Mouse (Mus musculus): Measurements from ENCODE around the gene Sf3b1. TPM values are rescaled to one million over a fixed set of nuclear protein-coding genes. Genes with fewer than 3 reads are reported as not detected.
"Not testable (repeated sequence)": the region's sequence is repeated elsewhere in the genome, so short reads cannot be mapped to it uniquely, and the experiment has no call there.

The Sf3b1 gene
- polyA plus RNA-seq, 1 experiment from 2014 or later, result 251 TPM

- no peaks in the 10 kb centered on the region for H3K4me1 ChIP-seq (ENCODE audit: control insufficient read depth, insufficient read depth, low read depth, low read length)
- no peak for ATAC-seq
- H3K4me3 ChIP-seq (ENCODE audit: low read length), result no peak overlapping the region
- 97% methylated on average over 3 of the region's 3 CpGs for WGBS
- no peak overlapping the region for H3K9ac ChIP-seq (ENCODE audit: low read depth, low read length)
- H3K36me3 ChIP-seq (ENCODE audit: control insufficient read depth, insufficient read depth, low read length), result no peaks in the 10 kb centered on the region
- 0 out of 2 replicates have a peak, but pooled peaks cover 3% of the 10 kb centered on the region for H3K9me3 ChIP-seq (ENCODE audit: control insufficient read depth, low read length)
- no peak overlapping the region for H3K27ac ChIP-seq (ENCODE audit: low read depth, low read length)
- H3K4me2 ChIP-seq (ENCODE audit: low read length), result no peak overlapping the region
- H3K27me3 ChIP-seq (replicated peaks; ENCODE audit: control insufficient read depth, insufficient read depth, low read length), result no peaks in the 10 kb centered on the region
Measured at GRCm38 (mm10) chr1:54966858-54967257, 60.4 kb downstream of the Sf3b1 start.

- Histone ChIP-seq H3K9ac (ENCODE audit: low read depth, low read length) (no peak overlapping the region), H3K27me3 (replicated peaks; ENCODE audit: control insufficient read depth, insufficient read depth, low read length) (no peaks in the 10 kb centered on the region), H3K9me3 (ENCODE audit: control insufficient read depth, low read length) (0 out of 2 replicates have a peak, but pooled peaks cover 3% of the 10 kb centered on the region), H3K27ac (ENCODE audit: low read depth, low read length) (no peak overlapping the region), H3K36me3 (ENCODE audit: control insufficient read depth, insufficient read depth, low read length) (no peaks in the 10 kb centered on the region), H3K4me3 (ENCODE audit: low read length) (no peak overlapping the region), H3K4me2 (ENCODE audit: low read length) (no peak overlapping the region), H3K4me1 (ENCODE audit: control insufficient read depth, insufficient read depth, low read depth, low read length) (no peaks in the 10 kb centered on the region)
- ATAC-seq, result no peak
- 68% methylated on average over 11 of the region's 11 CpGs for WGBS
Measured at GRCm38 (mm10) chr1:54965159-54965995, 61.9 kb downstream of the Sf3b1 start.

GRCm38 (mm10) chr1:54961724-54962123, 65.6 kb downstream of the Sf3b1 start:
- no peak overlapping the region for H3K4me3 ChIP-seq (ENCODE audit: low read length)
- no peaks in the 10 kb centered on the region for H3K36me3 ChIP-seq (ENCODE audit: control insufficient read depth, insufficient read depth, low read length)
- WGBS, result 89% methylated on average over 9 of the region's 9 CpGs
- no peak overlapping the region for H3K4me2 ChIP-seq (ENCODE audit: low read length)
- no peaks in the 10 kb centered on the region for H3K4me1 ChIP-seq (ENCODE audit: control insufficient read depth, insufficient read depth, low read depth, low read length)
- no peak overlapping the region for H3K9ac ChIP-seq (ENCODE audit: low read depth, low read length)
- H3K27ac ChIP-seq (ENCODE audit: low read depth, low read length), result no peak overlapping the region
- H3K9me3 ChIP-seq (ENCODE audit: control insufficient read depth, low read length), result no peaks in the 10 kb centered on the region
- ATAC-seq, result no peak
- H3K27me3 ChIP-seq (replicated peaks; ENCODE audit: control insufficient read depth, insufficient read depth, low read length), result no peaks in the 10 kb centered on the region

GRCm38 (mm10) chr1:54960613-54961165, 66.6 kb downstream of the Sf3b1 start:
- 81% methylated on average over 9 of the region's 9 CpGs for WGBS
- Histone ChIP-seq H3K4me3 (ENCODE audit: low read length) (no peak overlapping the region), H3K27ac (ENCODE audit: low read depth, low read length) (no peak overlapping the region), H3K36me3 (ENCODE audit: control insufficient read depth, insufficient read depth, low read length) (no peaks in the 10 kb centered on the region), H3K4me2 (ENCODE audit: low read length) (no peak overlapping the region), H3K9ac (ENCODE audit: low read depth, low read length) (no peak overlapping the region), H3K4me1 (ENCODE audit: control insufficient read depth, insufficient read depth, low read depth, low read length) (no peaks in the 10 kb centered on the region), H3K9me3 (ENCODE audit: control insufficient read depth, low read length) (no peaks in the 10 kb centered on the region), H3K27me3 (replicated peaks; ENCODE audit: control insufficient read depth, insufficient read depth, low read length) (no peaks in the 10 kb centered on the region)
- ATAC-seq, result no peak

GRCm38 (mm10) chr1:54958525-54958924, 68.8 kb downstream of the Sf3b1 start:
- H3K9me3 ChIP-seq (ENCODE audit: control insufficient read depth, low read length), result no peaks in the 10 kb centered on the region
- no peak overlapping the region for H3K27ac ChIP-seq (ENCODE audit: low read depth, low read length)
- 73% methylated on average over 3 of the region's 3 CpGs for WGBS
- ATAC-seq, result no peak
- no peak overlapping the region for H3K4me2 ChIP-seq (ENCODE audit: low read length)
- no peak overlapping the region for H3K9ac ChIP-seq (ENCODE audit: low read depth, low read length)
- H3K27me3 ChIP-seq (replicated peaks; ENCODE audit: control insufficient read depth, insufficient read depth, low read length), result no peaks in the 10 kb centered on the region
- no peaks in the 10 kb centered on the region for H3K36me3 ChIP-seq (ENCODE audit: control insufficient read depth, insufficient read depth, low read length)
- H3K4me3 ChIP-seq (ENCODE audit: low read length), result no peak overlapping the region
- no peaks in the 10 kb centered on the region for H3K4me1 ChIP-seq (ENCODE audit: control insufficient read depth, insufficient read depth, low read depth, low read length)

- ATAC-seq; H3K4me2 ChIP-seq (ENCODE audit: low read length); H3K27me3 ChIP-seq (replicated peaks; ENCODE audit: control insufficient read depth, insufficient read depth, low read length); H3K4me3 ChIP-seq (ENCODE audit: low read length); H3K36me3 ChIP-seq (ENCODE audit: control insufficient read depth, insufficient read depth, low read length); H3K9me3 ChIP-seq (ENCODE audit: control insufficient read depth, low read length); H3K27ac ChIP-seq (ENCODE audit: low read depth, low read length); H3K4me1 ChIP-seq (ENCODE audit: control insufficient read depth, insufficient read depth, low read depth, low read length); H3K9ac ChIP-seq (ENCODE audit: low read depth, low read length): not testable (repeated sequence)
- WGBS, result 94% methylated on average over 9 of the region's 14 CpGs
Measured at GRCm38 (mm10) chr1:54956995-54957394, 70.3 kb downstream of the Sf3b1 start.

- Histone ChIP-seq H3K36me3 (ENCODE audit: control insufficient read depth, insufficient read depth, low read length) (no peaks in the 10 kb centered on the region), H3K4me3 (ENCODE audit: low read length) (no peak overlapping the region), H3K27me3 (replicated peaks; ENCODE audit: control insufficient read depth, insufficient read depth, low read length) (no peaks in the 10 kb centered on the region), H3K4me1 (ENCODE audit: control insufficient read depth, insufficient read depth, low read depth, low read length) (no peaks in the 10 kb centered on the region), H3K27ac (ENCODE audit: low read depth, low read length) (no peak overlapping the region), H3K9me3 (ENCODE audit: control insufficient read depth, low read length) (no peaks in the 10 kb centered on the region), H3K4me2 (ENCODE audit: low read length) (no peak overlapping the region), H3K9ac (ENCODE audit: low read depth, low read length) (no peak overlapping the region)
- 93% methylated on average over 4 of the region's 4 CpGs for WGBS
- no peak for ATAC-seq
Measured at GRCm38 (mm10) chr1:54954856-54955255, 72.4 kb downstream of the Sf3b1 start.

GRCm38 (mm10) chr1:54944648-54945047, 82.6 kb downstream of the Sf3b1 start:
- Histone ChIP-seq H3K27me3 (replicated peaks; ENCODE audit: control insufficient read depth, insufficient read depth, low read length) (no peaks in the 10 kb centered on the region), H3K9ac (ENCODE audit: low read depth, low read length) (no peak overlapping the region), H3K4me1 (ENCODE audit: control insufficient read depth, insufficient read depth, low read depth, low read length) (no peaks in the 10 kb centered on the region), H3K27ac (ENCODE audit: low read depth, low read length) (no peak overlapping the region), H3K9me3 (ENCODE audit: control insufficient read depth, low read length) (no peaks in the 10 kb centered on the region), H3K36me3 (ENCODE audit: control insufficient read depth, insufficient read depth, low read length) (no peaks in the 10 kb centered on the region), H3K4me2 (ENCODE audit: low read length) (no peak overlapping the region), H3K4me3 (ENCODE audit: low read length) (no peak overlapping the region)
- ATAC-seq, result no peak
- 84% methylated on average over 3 of the region's 3 CpGs for WGBS

- Histone ChIP-seq H3K36me3 (ENCODE audit: control insufficient read depth, insufficient read depth, low read length) (no peaks in the 10 kb centered on the region), H3K4me2 (ENCODE audit: low read length) (no peak overlapping the region), H3K9me3 (ENCODE audit: control insufficient read depth, low read length) (no peaks in the 10 kb centered on the region), H3K4me3 (ENCODE audit: low read length) (no peak overlapping the region), H3K27ac (ENCODE audit: low read depth, low read length) (no peak overlapping the region), H3K9ac (ENCODE audit: low read depth, low read length) (no peak overlapping the region), H3K4me1 (ENCODE audit: control insufficient read depth, insufficient read depth, low read depth, low read length) (no peaks in the 10 kb centered on the region), H3K27me3 (replicated peaks; ENCODE audit: control insufficient read depth, insufficient read depth, low read length) (no peaks in the 10 kb centered on the region)
- WGBS, result 91% methylated on average over 3 of the region's 3 CpGs
- no peak for ATAC-seq
Measured at GRCm38 (mm10) chr1:54935466-54935865, 91.8 kb downstream of the Sf3b1 start.
